8 mouse cellular contexts compared by ENCODE assay signal in genomic region chr13:101767013-101767808, GRCm38 (mm10). TPM values are rescaled to one million over a fixed set of nuclear protein-coding genes. Genes with fewer than 3 reads are reported as not detected.
DNase-seq lines count a peak whose midpoint lies in the region; ATAC-seq and TF ChIP-seq lines count a peak whose summit lies in the region.

No protein-coding gene starts in this region.

- H3K9ac ChIP-seq in forebrain, embryonic 15.5 days (replicated peaks): peak overlapping the region; percentile 88
- H3K9ac ChIP-seq in hindbrain, embryonic 13.5 days: peak overlapping the region; percentile 97
- H3K9ac ChIP-seq in limb, embryonic 13.5 days: peak overlapping the region; percentile 92
- H3K9ac ChIP-seq in midbrain, embryonic 13.5 days (replicated peaks): peak overlapping the region; percentile 87

- peak; percentile 57 for ATAC-seq in forebrain, embryonic 15.5 days (replicated peaks)
- ATAC-seq in hindbrain, embryonic 13.5 days (ENCODE audit: low FRiP score): peak; percentile 50
- peak; percentile 19 for ATAC-seq in limb, embryonic 13.5 days (ENCODE audit: low FRiP score, low read depth)
- ATAC-seq in midbrain, embryonic 13.5 days: peak; percentile 54

- H3K9me3 ChIP-seq in forebrain, embryonic 15.5 days: no peaks in the 10 kb centered on the region
- no peaks in the 10 kb centered on the region for H3K9me3 ChIP-seq in hindbrain, embryonic 13.5 days
- no peaks in the 10 kb centered on the region for H3K9me3 ChIP-seq in limb, embryonic 13.5 days
- H3K9me3 ChIP-seq in midbrain, embryonic 13.5 days: no peaks in the 10 kb centered on the region

- WGBS in cerebellum, adult 2 months: 1% methylated on average over 60 of the region's 60 CpGs
- under 1% methylated on average over 60 of the region's 60 CpGs for WGBS in forebrain, embryonic 15.5 days
- under 1% methylated on average over 60 of the region's 60 CpGs for WGBS in hindbrain, embryonic 13.5 days
- WGBS in limb, embryonic 13.5 days: under 1% methylated on average over 60 of the region's 60 CpGs
- under 1% methylated on average over 60 of the region's 60 CpGs for WGBS in midbrain, embryonic 13.5 days

- H3K4me1 ChIP-seq in cerebellum, adult 2 months (ENCODE audit: control insufficient read depth, insufficient read depth, low read length): no peaks in the 10 kb centered on the region
- peaks cover 30% of the 10 kb centered on the region for H3K4me1 ChIP-seq in forebrain, embryonic 15.5 days
- peaks cover 41% of the 10 kb centered on the region for H3K4me1 ChIP-seq in hindbrain, embryonic 13.5 days (replicated peaks)
- peaks cover 36% of the 10 kb centered on the region for H3K4me1 ChIP-seq in limb, embryonic 13.5 days
- peaks cover 38% of the 10 kb centered on the region for H3K4me1 ChIP-seq in midbrain, embryonic 13.5 days (replicated peaks)

- peak overlapping the region; percentile 70 for H3K27ac ChIP-seq in cerebellum, adult 2 months (ENCODE audit: insufficient read depth, low read length)
- peak overlapping the region; percentile 96 for H3K27ac ChIP-seq in forebrain, embryonic 15.5 days (replicated peaks)
- H3K27ac ChIP-seq in hindbrain, embryonic 13.5 days: peak overlapping the region; percentile 97
- peak overlapping the region; percentile 95 for H3K27ac ChIP-seq in limb, embryonic 13.5 days
- peak overlapping the region; percentile 97 for H3K27ac ChIP-seq in midbrain, embryonic 13.5 days

- DNase-seq in gastrocnemius, adult 18-20 months (ENCODE audit: low spot score): peak; percentile 44
- DNase-seq in gastrocnemius, postnatal 25 days: no peak
- peak; percentile 47 to 57 for DNase-seq in cerebellum, adult 2 months
- DNase-seq in spleen, postnatal 4 days (ENCODE audit: low spot score in 2 of 2): peak; percentile 48 to 85

- TF ChIP-seq POLR2A in cerebellum, adult 2 months (IDR thresholded peaks at IDR 0.05; ENCODE audit: borderline replicate concordance, insufficient read depth, low read length): no peak

- no peaks in the 10 kb centered on the region for H3K36me3 ChIP-seq in forebrain, embryonic 15.5 days
- no peaks in the 10 kb centered on the region for H3K36me3 ChIP-seq in hindbrain, embryonic 13.5 days
- H3K36me3 ChIP-seq in limb, embryonic 13.5 days: no peaks in the 10 kb centered on the region
- no peaks in the 10 kb centered on the region for H3K36me3 ChIP-seq in midbrain, embryonic 13.5 days

- peak overlapping the region; percentile 71 for H3K4me3 ChIP-seq in cerebellum, adult 2 months (replicated peaks; ENCODE audit: insufficient read depth, low read depth, low read length)
- H3K4me3 ChIP-seq in forebrain, embryonic 15.5 days: peak overlapping the region; percentile 79
- peak overlapping the region; percentile 94 for H3K4me3 ChIP-seq in hindbrain, embryonic 13.5 days
- peak overlapping the region; percentile 81 for H3K4me3 ChIP-seq in limb, embryonic 13.5 days
- peak overlapping the region; percentile 95 for H3K4me3 ChIP-seq in midbrain, embryonic 13.5 days (replicated peaks)

- no peaks in the 10 kb centered on the region for H3K27me3 ChIP-seq in cerebellum, adult 2 months (ENCODE audit: control insufficient read depth, insufficient read depth, low read length)
- H3K27me3 ChIP-seq in forebrain, embryonic 15.5 days: no peaks in the 10 kb centered on the region
- H3K27me3 ChIP-seq in hindbrain, embryonic 13.5 days: 0 out of 2 replicates have a peak, but pooled peaks cover 2% of the 10 kb centered on the region
- peaks cover 6% of the 10 kb centered on the region; the same call in 1 of the 2 replicates for H3K27me3 ChIP-seq in limb, embryonic 13.5 days
- peaks cover 2% of the 10 kb centered on the region; the same call in 1 of the 2 replicates for H3K27me3 ChIP-seq in midbrain, embryonic 13.5 days

- H3K4me2 ChIP-seq in forebrain, embryonic 15.5 days (replicated peaks): peak overlapping the region; percentile 83
- H3K4me2 ChIP-seq in hindbrain, embryonic 13.5 days: peak overlapping the region; percentile 88
- H3K4me2 ChIP-seq in limb, embryonic 13.5 days (replicated peaks): peak overlapping the region; percentile 78
- H3K4me2 ChIP-seq in midbrain, embryonic 13.5 days (replicated peaks): peak overlapping the region; percentile 78

- TF ChIP-seq CTCF in cerebellum, adult 2 months (IDR thresholded peaks at IDR 0.05; ENCODE audit: borderline replicate concordance, insufficient read depth, low read depth, low read length): no peak

RNA-seq across cellular contexts. Expression of gene Pik3r1, which starts 0.8 kb away (rescaled TPM):
- total RNA-seq in gastrocnemius, adult 18-20 months (2021): 10 to 100 TPM; 21.7 to 30.2 TPM
- 10 to 100 TPM; 25.4 to 27.0 TPM for total RNA-seq in gastrocnemius, postnatal 25 days (2021)
- polyA plus RNA-seq in cerebellum, adult 2 months (2012; rRNA removed): 44.9 and 51.6 TPM in 2 replicates
- polyA plus RNA-seq in forebrain, embryonic 15.5 days (2015; fragmentation: Nextera tagmentation; extraction: Ambion mirVana): 39.3 and 40.3 TPM in 2 replicates
- polyA plus RNA-seq in hindbrain, embryonic 13.5 days (2015; fragmentation: Nextera tagmentation; extraction: Ambion mirVana): 46.8 and 46.9 TPM in 2 replicates
- 44.4 TPM in 2 replicates for polyA plus RNA-seq in limb, embryonic 13.5 days (2015; fragmentation: Nextera tagmentation; extraction: Ambion mirVana)
- 34.1 and 36.9 TPM in 2 replicates for polyA plus RNA-seq in midbrain, embryonic 13.5 days (2015; fragmentation: Nextera tagmentation; extraction: Ambion mirVana)
